Comparison of ENCODE assay signal across 13 mouse cellular contexts in the genomic region with DNA sequence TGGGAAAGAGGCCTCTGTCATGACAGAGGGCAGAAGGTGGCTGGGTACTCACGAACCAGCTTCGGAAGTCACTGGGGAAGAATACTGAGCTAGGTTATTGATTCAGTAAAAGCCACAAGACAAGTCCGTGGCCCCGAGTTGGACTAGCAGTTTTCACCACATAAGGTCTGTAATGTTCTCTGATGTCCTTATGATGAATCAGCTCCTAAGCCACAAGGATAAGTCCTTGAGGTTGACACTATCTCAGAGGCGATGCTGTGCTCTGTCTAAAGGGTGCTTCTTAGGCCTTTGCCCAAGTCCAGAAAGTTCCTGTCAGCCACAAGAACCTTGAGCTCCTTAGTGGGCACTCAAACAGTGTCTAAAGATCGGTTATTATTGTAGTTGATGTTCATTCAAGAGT. TPM values are rescaled to one million over a fixed set of nuclear protein-coding genes. Genes with fewer than 3 reads are reported as not detected.
DNase-seq lines count a peak whose midpoint lies in the region; ATAC-seq and TF ChIP-seq lines count a peak whose summit lies in the region.
"Had no signal": no experiment of that assay in that cellular context is flagged by ENCODE, and none has a peak within 500 bp of the region (broad histone marks: within the 10 kb centered on the region; RNA-seq: fewer than 3 reads in every experiment).

No protein-coding gene starts in this region.

- DNase-seq in forebrain, embryonic 14.5 days (ENCODE audit: low spot score): no peak
- DNase-seq in kidney, adult 2 months: no peak
- no peak for DNase-seq in kidney, adult 18-20 months
- DNase-seq in midbrain, embryonic 10.5 days (ENCODE audit: low spot score): no peak
- DNase-seq in natural killer cell, adult 2 months (ENCODE audit: low spot score in 2 of 2): peak; percentile 45 to 66
- DNase-seq: cerebellum, postnatal 25 days; retina, postnatal 1 day; thymus, postnatal 14 days had no signal

- H3K27ac ChIP-seq in forebrain, embryonic 14.5 days (ENCODE audit: low read depth, low read length): no peak overlapping the region
- no peak overlapping the region for H3K27ac ChIP-seq in forebrain, embryonic 12.5 days
- H3K27ac ChIP-seq in kidney, adult 2 months (ENCODE audit: insufficient read depth, low read depth, low read length): no peak overlapping the region
- H3K27ac ChIP-seq in midbrain, embryonic 12.5 days (replicated peaks): no peak overlapping the region
- no peak overlapping the region for H3K27ac ChIP-seq in midbrain, embryonic 10.5 days (replicated peaks)

- no peak for TF ChIP-seq CTCF in kidney, adult 2 months (conservative IDR thresholded peaks at IDR 0.05; ENCODE audit: insufficient read depth, insufficient read length, low read depth, low read length)

- no peaks in the 10 kb centered on the region for H3K36me3 ChIP-seq in forebrain, embryonic 14.5 days (ENCODE audit: control insufficient read depth, insufficient read depth, low read length)
- H3K36me3 ChIP-seq in forebrain, embryonic 12.5 days (replicated peaks): no peaks in the 10 kb centered on the region
- no peaks in the 10 kb centered on the region for H3K36me3 ChIP-seq in kidney, adult 2 months (ENCODE audit: control insufficient read depth, insufficient read depth, low read length)
- H3K36me3 ChIP-seq in midbrain, embryonic 12.5 days: no peaks in the 10 kb centered on the region
- H3K36me3 ChIP-seq in midbrain, embryonic 10.5 days: no peaks in the 10 kb centered on the region

- no peak overlapping the region for H3K9ac ChIP-seq in forebrain, embryonic 14.5 days (ENCODE audit: low read length)
- no peak overlapping the region for H3K9ac ChIP-seq in forebrain, embryonic 12.5 days
- no peak overlapping the region for H3K9ac ChIP-seq in midbrain, embryonic 12.5 days (replicated peaks)

- H3K27me3 ChIP-seq in forebrain, embryonic 14.5 days (replicated peaks; ENCODE audit: control insufficient read depth, insufficient read depth, low read length): no peaks in the 10 kb centered on the region
- no peaks in the 10 kb centered on the region for H3K27me3 ChIP-seq in forebrain, embryonic 12.5 days
- no peaks in the 10 kb centered on the region for H3K27me3 ChIP-seq in kidney, adult 2 months (replicated peaks; ENCODE audit: control insufficient read depth, insufficient read depth, low read length)
- H3K27me3 ChIP-seq in midbrain, embryonic 12.5 days: no peaks in the 10 kb centered on the region
- peaks cover 16% of the 10 kb centered on the region for H3K27me3 ChIP-seq in midbrain, embryonic 10.5 days (ENCODE audit: low read depth, poor library complexity, severe bottlenecking)

- H3K9me3 ChIP-seq in forebrain, embryonic 14.5 days (replicated peaks; ENCODE audit: control insufficient read depth, low read length): no peaks in the 10 kb centered on the region
- H3K9me3 ChIP-seq in forebrain, embryonic 12.5 days: no peaks in the 10 kb centered on the region
- H3K9me3 ChIP-seq in midbrain, embryonic 12.5 days: no peaks in the 10 kb centered on the region
- no peaks in the 10 kb centered on the region for H3K9me3 ChIP-seq in midbrain, embryonic 10.5 days (replicated peaks)

- peaks cover 11% of the 10 kb centered on the region for H3K4me1 ChIP-seq in forebrain, embryonic 14.5 days (ENCODE audit: control insufficient read depth, insufficient read depth, low read length)
- peaks cover 19% of the 10 kb centered on the region for H3K4me1 ChIP-seq in forebrain, embryonic 12.5 days
- no peaks in the 10 kb centered on the region for H3K4me1 ChIP-seq in kidney, adult 2 months (ENCODE audit: control insufficient read depth, insufficient read depth, low read length)
- peaks cover 10% of the 10 kb centered on the region; the same call in 1 of the 2 replicates for H3K4me1 ChIP-seq in midbrain, embryonic 12.5 days
- H3K4me1 ChIP-seq in midbrain, embryonic 10.5 days: peaks cover 22% of the 10 kb centered on the region

- no peak for ATAC-seq in forebrain, embryonic 14.5 days
- ATAC-seq in forebrain, embryonic 12.5 days (ENCODE audit: low FRiP score): no peak
- no peak for ATAC-seq in midbrain, embryonic 12.5 days (ENCODE audit: low FRiP score, low read depth)
- no peak for ATAC-seq in inflammation-experienced regulatory T-cells, adult 6 months
- ATAC-seq: intestine, postnatal 0 days had no signal

- H3K4me3 ChIP-seq in forebrain, embryonic 14.5 days (ENCODE audit: low read depth, low read length): no peak overlapping the region
- no peak overlapping the region for H3K4me3 ChIP-seq in forebrain, embryonic 12.5 days (replicated peaks)
- 0 out of 2 replicates have a peak overlapping the region, but pooled peaks have one; percentile 8 for H3K4me3 ChIP-seq in kidney, adult 2 months (ENCODE audit: insufficient read depth, low read depth, low read length)
- H3K4me3 ChIP-seq in midbrain, embryonic 12.5 days: no peak overlapping the region
- H3K4me3 ChIP-seq in midbrain, embryonic 10.5 days: no peak overlapping the region

- WGBS in forebrain, embryonic 14.5 days: 87% methylated on average over 6 of the region's 6 CpGs
- 84% methylated on average over 6 of the region's 6 CpGs for WGBS in forebrain, embryonic 12.5 days
- whole genome bisulfite sequencing in kidney, adult 2 months: 84% methylated on average over 6 of the region's 6 CpGs
- 89% methylated on average over 6 of the region's 6 CpGs for WGBS in midbrain, embryonic 12.5 days
- WGBS in midbrain, embryonic 10.5 days: 91% methylated on average over 6 of the region's 6 CpGs

- peak overlapping the region; percentile 64 for H3K4me2 ChIP-seq in forebrain, embryonic 14.5 days (ENCODE audit: low read length)
- H3K4me2 ChIP-seq in forebrain, embryonic 12.5 days: no peak overlapping the region; the same call in 1 of the 2 replicates
- H3K4me2 ChIP-seq in midbrain, embryonic 12.5 days (replicated peaks): peak overlapping the region; percentile 5; the same call in 1 of the 2 replicates

- TF ChIP-seq POLR2A in kidney, adult 2 months (IDR thresholded peaks at IDR 0.05; ENCODE audit: low read depth, low read length): no peak

RNA-seq across cellular contexts. Expression of a gene that starts 49.7 kb away (rescaled TPM):
- 9.1 and 12.8 TPM in 2 replicates for polyA plus RNA-seq in forebrain, embryonic 14.5 days (2014; fragmentation: Nextera tagmentation; extraction: Ambion mirVana)
- 11.2 and 12.6 TPM in 2 replicates for polyA plus RNA-seq in forebrain, embryonic 12.5 days (2016; fragmentation: Nextera tagmentation; extraction: Ambion mirVana)
- polyA plus RNA-seq in kidney, adult 2 months (2012; rRNA removed): 8.0 and 8.4 TPM in 2 replicates
- polyA plus RNA-seq in midbrain, embryonic 12.5 days (2016; fragmentation: Nextera tagmentation; extraction: Ambion mirVana): 9.8 and 10.3 TPM in 2 replicates
- 4.0 and 6.2 TPM in 2 replicates for polyA plus RNA-seq in midbrain, embryonic 10.5 days (2016; fragmentation: Nextera tagmentation; extraction: Ambion mirVana)
- polyA plus RNA-seq in inflammation-experienced regulatory T-cells, adult 6 months (2017; shearing (Covaris generic)): 10 to 100 TPM; 46.8 to 61.9 (median 50.3) TPM
- polyA plus RNA-seq: C2C12 had no signal

RNA-seq across cellular contexts. Expression of a gene that starts 49.8 kb away (rescaled TPM):
- polyA plus RNA-seq in forebrain, embryonic 14.5 days (2014; fragmentation: Nextera tagmentation; extraction: Ambion mirVana): 9.3 and 11.5 TPM in 2 replicates
- polyA plus RNA-seq in forebrain, embryonic 12.5 days (2016; fragmentation: Nextera tagmentation; extraction: Ambion mirVana): 13.8 and 14.0 TPM in 2 replicates
- 8.6 and 8.9 TPM in 2 replicates for polyA plus RNA-seq in kidney, adult 2 months (2012; rRNA removed)
- 14.4 and 14.7 TPM in 2 replicates for polyA plus RNA-seq in midbrain, embryonic 12.5 days (2016; fragmentation: Nextera tagmentation; extraction: Ambion mirVana)
- 11.9 and 12.4 TPM in 2 replicates for polyA plus RNA-seq in midbrain, embryonic 10.5 days (2016; fragmentation: Nextera tagmentation; extraction: Ambion mirVana)
- 1 to 10 TPM; 5.8 to 9.4 (median 9.1) TPM for polyA plus RNA-seq in inflammation-experienced regulatory T-cells, adult 6 months (2017; shearing (Covaris generic))

Comparison
In these comparisons a context has a peak if more than half of its experiments do, and no peak if none do; other contexts are left out.
1. DNase-seq: peak in natural killer cell, adult 2 months (2 of 2); none in forebrain, embryonic 14.5 days (single experiment), kidney, adult 2 months (single experiment), kidney, adult 18-20 months (single experiment) and midbrain, embryonic 10.5 days (single experiment).